Mouse (Mus musculus): Measurements from ENCODE around the gene Sprn.
"Not testable (repeated sequence)": the region's sequence is repeated elsewhere in the genome, so short reads cannot be mapped to it uniquely, and the experiment has no call there.

GRCm38 (mm10) chr7:140134033-140134432 is 20.6 kb downstream of the Sprn start:
- not testable (repeated sequence) for TF ChIP-seq CTCF (IDR thresholded peaks at IDR 0.05; ENCODE audit: control insufficient read depth, insufficient read depth, insufficient replicate concordance, low read depth, low read length); POLR2A (IDR thresholded peaks at IDR 0.05; ENCODE audit: control insufficient read depth, low read depth, low read length)
